Mouse (Mus musculus) heart, embryonic 14.5 days (tissue): ENCODE results near the gene Tipin. TPM values are rescaled to one million over a fixed set of nuclear protein-coding genes. Genes with fewer than 3 reads are reported as not detected.

Experiments
- ATAC-seq: fragments of 200-750 bp; cut with Nextera tagmentation; 2 replicates; pipeline ENCODE4 v1.8.0; 2017; ENCODE audit warnings: low read depth, moderate TSS enrichment; ENCODE audit not compliant: insufficient number of reproducible peaks, insufficient read depth, low FRiP score
- H3K27ac ChIP-seq, 2 experiments: fragments of 200-500 bp in 1 of 2; fragments of 300-500 bp in 1 of 2; sonication (generic) in 1 of 2; replicated peaks in 1 of 2; 2 replicates each; pipeline ENCODE4 v1.5.1; 2012 to 2014; ENCODE audit warnings: low read depth in 2 of 2, low read length in 2 of 2, control low read depth in 1 of 2, mild to moderate bottlenecking in 1 of 2, mixed read lengths in 1 of 2; ENCODE audit not compliant: control insufficient read depth in 1 of 2, insufficient read depth in 1 of 2
- H3K27me3 ChIP-seq: fragments of 300-500 bp; sonication (generic); 2 replicates; pipeline ENCODE4 v1.6.1; 2014; ENCODE audit warnings: mild to moderate bottlenecking, low read length, control low read depth; ENCODE audit not compliant: control insufficient read depth, insufficient read depth
- H3K36me3 ChIP-seq: fragments of 300-500 bp; sonication (generic); 2 replicates; pipeline ENCODE4 v1.6.1; 2014; ENCODE audit warnings: mild to moderate bottlenecking, control low read depth, low read length, mixed read lengths; ENCODE audit not compliant: control insufficient read depth, insufficient read depth
- H3K4me1 ChIP-seq, 2 experiments: fragments of 200-500 bp in 1 of 2; fragments of 300-500 bp in 1 of 2; sonication (generic) in 1 of 2; 2 replicates each; pipeline ENCODE4 v1.6.1; 2012 to 2014; ENCODE audit warnings: low read length in 2 of 2, control low read depth in 1 of 2, mixed read lengths in 1 of 2; ENCODE audit not compliant: control insufficient read depth in 2 of 2, insufficient read depth in 2 of 2
- H3K4me2 ChIP-seq: fragments of 300-500 bp; sonication (generic); 2 replicates; pipeline ENCODE4 v1.6.1; 2014; ENCODE audit warnings: mild to moderate bottlenecking, low read length
- H3K4me3 ChIP-seq, 2 experiments: fragments of 200-500 bp in 1 of 2; fragments of 300-500 bp in 1 of 2; sonication (generic) in 1 of 2; 2 replicates each; pipeline ENCODE4 v1.5.1; 2012 to 2014; ENCODE audit warnings: low read length in 2 of 2, mild to moderate bottlenecking in 2 of 2, control low read depth in 1 of 2, low read depth in 1 of 2, moderate library complexity in 1 of 2; ENCODE audit not compliant: control insufficient read depth in 1 of 2, insufficient read depth in 1 of 2
- H3K9ac ChIP-seq: fragments of 300-500 bp; sonication (generic); 2 replicates; pipeline ENCODE4 v1.6.1; 2014; ENCODE audit warnings: mild to moderate bottlenecking, low read length
- H3K9me3 ChIP-seq: fragments of 300-500 bp; sonication (generic); 2 replicates; pipeline ENCODE4 v1.6.1; 2016; ENCODE audit warnings: low read length, control low read depth; ENCODE audit not compliant: control insufficient read depth
- WGBS: fragments of 180-500 bp; shearing (Covaris S2); extraction: QIAGEN DNeasy Blood & Tissue Kit; methylation state at CpG from one replicate; pipeline ENCODE4 v1.1.7; 2014; 5-methylcytosine and 5-hydroxymethylcytosine counted together
- polyA plus RNA-seq: library from polyadenylated mRNA; unstranded; fragments of >200 nt; fragmentation: Nextera tagmentation; extraction: Ambion mirVana; gene quantifications from 2 replicates; pipeline ENCODE4 v1.2.1, GENCODE M21; 2014

Gene Tipin
- polyA plus RNA-seq, 1 experiment from 2014 or later: 119 TPM

GRCm38 (mm10) chr9:64323976-64324375, 42.6 kb downstream of the Tipin start:
- H3K9ac ChIP-seq: no peak overlapping the region
- H3K4me3 ChIP-seq: no peak overlapping the region
- ATAC-seq: no peak
- no peaks in the 10 kb centered on the region for H3K4me1 ChIP-seq
- H3K4me2 ChIP-seq: no peak overlapping the region
- H3K27me3 ChIP-seq: no peaks in the 10 kb centered on the region
- 93% methylated on average over 7 of the region's 7 CpGs for whole genome bisulfite sequencing
- no peak overlapping the region for H3K27ac ChIP-seq
- H3K9me3 ChIP-seq: no peaks in the 10 kb centered on the region
- H3K36me3 ChIP-seq: peaks cover 88% of the 10 kb centered on the region

GRCm38 (mm10) chr9:64335825-64336224, 54.4 kb downstream of the Tipin start:
- H3K4me2 ChIP-seq: no peak overlapping the region
- peaks cover 2 to 13% of the 10 kb centered on the region in 2 experiments; a peak in 3 of 4 replicates for H3K4me1 ChIP-seq
- no peak overlapping the region for H3K9ac ChIP-seq
- H3K36me3 ChIP-seq: peaks cover 34% of the 10 kb centered on the region
- no peaks in the 10 kb centered on the region for H3K27me3 ChIP-seq
- WGBS: 78% methylated on average over 6 of the region's 6 CpGs
- no peak for ATAC-seq
- no peaks in the 10 kb centered on the region for H3K9me3 ChIP-seq
- no peak overlapping the region for H3K4me3 ChIP-seq
- no peak overlapping the region for H3K27ac ChIP-seq

GRCm38 (mm10) chr9:64339361-64339760, 58.0 kb downstream of the Tipin start:
- 34% methylated on average over 8 of the region's 8 CpGs for WGBS
- Histone ChIP-seq H3K27ac (peak overlapping the region in 1 of 2 experiments; percentile 99; a peak in 2 of 4 replicates), H3K4me3 (peak overlapping the region in 1 of 2 experiments; percentile 79; a peak in 1 of 4 replicates), H3K36me3 (peaks cover 34% of the 10 kb centered on the region), H3K9ac (peak overlapping the region; percentile 99; the same call in 1 of the 2 replicates), H3K4me1 (peaks cover 0 to 9% of the 10 kb centered on the region in 2 experiments; a peak in 2 of 4 replicates), H3K27me3 (no peaks in the 10 kb centered on the region), H3K9me3 (no peaks in the 10 kb centered on the region), H3K4me2 (peak overlapping the region; percentile 86)
- ATAC-seq: no peak

GRCm38 (mm10) chr9:64340351-64341253, 59.2 kb downstream of the Tipin start:
- peak; percentile 91 for ATAC-seq
- WGBS: under 1% methylated on average over 85 of the region's 85 CpGs
- Histone ChIP-seq H3K4me3 (peak overlapping the region; percentile 61 to 79), H3K27me3 (no peaks in the 10 kb centered on the region), H3K4me1 (peaks cover 0 to 9% of the 10 kb centered on the region in 2 experiments; a peak in 2 of 4 replicates), H3K9ac (peak overlapping the region; percentile 99), H3K36me3 (peaks cover 23% of the 10 kb centered on the region), H3K27ac (peak overlapping the region; percentile 99), H3K4me2 (peak overlapping the region; percentile 86), H3K9me3 (no peaks in the 10 kb centered on the region)

GRCm38 (mm10) chr9:64341254-64341566, 59.8 kb downstream of the Tipin start, which contains the start of gene Dis3l:
TSS of gene Dis3l (minus strand) at chr9:64341288.
- peak within 1 kb of the TSS; percentile 61 to 79 for H3K4me3 ChIP-seq
- WGBS: 11% methylated on average over 16 of the region's 16 CpGs
- no peak for ATAC-seq

GRCm38 (mm10) chr9:64341671-64342070, 60.3 kb downstream of the Tipin start:
- H3K4me1 ChIP-seq: peaks cover 0 to 9% of the 10 kb centered on the region in 2 experiments; a peak in 2 of 4 replicates
- WGBS: 85% methylated on average over 8 of the region's 8 CpGs
- H3K9me3 ChIP-seq: no peaks in the 10 kb centered on the region
- peaks cover 13% of the 10 kb centered on the region for H3K36me3 ChIP-seq
- H3K4me3 ChIP-seq: peak overlapping the region in 1 of 2 experiments; percentile 79; a peak in 2 of 4 replicates
- H3K27me3 ChIP-seq: no peaks in the 10 kb centered on the region
- peak overlapping the region; percentile 86 for H3K4me2 ChIP-seq
- ATAC-seq: no peak
- H3K9ac ChIP-seq: peak overlapping the region; percentile 99
- H3K27ac ChIP-seq: peak overlapping the region in 1 of 2 experiments; percentile 99; a peak in 1 of 4 replicates

More at GRCm38 (mm10) chr9:64341254-64341566, 59.8 kb downstream of the Tipin start, which contains the start of gene Dis3l:
- H3K27me3 ChIP-seq: no peaks in the 10 kb centered on the region
- H3K4me1 ChIP-seq: peaks cover 0 to 9% of the 10 kb centered on the region in 2 experiments; a peak in 2 of 4 replicates
- H3K9ac ChIP-seq: peak within 1 kb of the TSS; percentile 99
- H3K36me3 ChIP-seq: peaks cover 17% of the 10 kb centered on the region
- peak within 1 kb of the TSS; percentile 99 for H3K27ac ChIP-seq
- H3K9me3 ChIP-seq: no peaks in the 10 kb centered on the region
- H3K4me2 ChIP-seq: peak within 1 kb of the TSS; percentile 86

GRCm38 (mm10) chr9:64343656-64344055, 62.3 kb downstream of the Tipin start:
- Histone ChIP-seq H3K9ac (no peak overlapping the region), H3K9me3 (no peaks in the 10 kb centered on the region), H3K4me3 (no peak overlapping the region), H3K27me3 (no peaks in the 10 kb centered on the region), H3K4me1 (peaks cover 0 to 9% of the 10 kb centered on the region in 2 experiments; a peak in 2 of 4 replicates), H3K27ac (no peak overlapping the region), H3K4me2 (no peak overlapping the region), H3K36me3 (no peaks in the 10 kb centered on the region)
- 80% methylated on average over 2 of the region's 2 CpGs for WGBS
- no peak for ATAC-seq
